Mouse (Mus musculus) ES-Bruce4 (cell line): ENCODE measurements around the gene Foxb2. TPM values are rescaled to one million over a fixed set of nuclear protein-coding genes. Genes with fewer than 3 reads are reported as not detected.
"Not testable (repeated sequence)": the region's sequence is repeated elsewhere in the genome, so short reads cannot be mapped to it uniquely, and the experiment has no call there.

Source experiments
- H3K27ac ChIP-seq: 2 replicates; pipeline ENCODE4 v1.5.1; 2012; ENCODE audit warnings: low read length, inconsistent platforms; ENCODE audit not compliant: insufficient read depth
- H3K27me3 ChIP-seq: 2 replicates; pipeline ENCODE4 v1.6.1; 2012; ENCODE audit warnings: mild to moderate bottlenecking, low read length, inconsistent platforms; ENCODE audit not compliant: control insufficient read depth, poor library complexity, insufficient read depth, severe bottlenecking
- H3K36me3 ChIP-seq: 2 replicates; pipeline ENCODE4 v1.6.1; 2012; ENCODE audit warnings: inconsistent platforms, mild to moderate bottlenecking, low read length, moderate library complexity; ENCODE audit not compliant: control insufficient read depth, poor library complexity, insufficient read depth, severe bottlenecking
- H3K4me1 ChIP-seq: one replicate; pipeline ENCODE4 v1.8.1; 2011; ENCODE audit warnings: low read length; ENCODE audit not compliant: control insufficient read depth, insufficient read depth
- H3K4me3 ChIP-seq: 2 replicates; pipeline ENCODE4 v1.5.1; 2011; ENCODE audit warnings: low read depth, mild to moderate bottlenecking, low read length
- H3K9ac ChIP-seq: 2 replicates; pipeline ENCODE4 v1.6.1; 2012; ENCODE audit warnings: low read depth, mild to moderate bottlenecking, inconsistent platforms; ENCODE audit not compliant: poor library complexity, severe bottlenecking
- H3K9me3 ChIP-seq: replicated peaks from 2 replicates; pipeline ENCODE4 v1.6.1; 2012; ENCODE audit warnings: mild to moderate bottlenecking, low read length, inconsistent platforms; ENCODE audit not compliant: control insufficient read depth, poor library complexity, insufficient read depth, severe bottlenecking
- CTCF ChIP-seq: IDR thresholded peaks from one replicate; pipeline ENCODE4 v1.8.1; 2011; ENCODE audit warnings: low read depth, low read length
- EP300 ChIP-seq: IDR thresholded peaks from 2 replicates; pipeline ENCODE4 v1.6.1; 2011; ENCODE audit warnings: low read depth, low read length; ENCODE audit not compliant: insufficient read depth
- POLR2A ChIP-seq: IDR thresholded peaks from one replicate; pipeline ENCODE4 v1.8.1; 2011; ENCODE audit warnings: low read length; ENCODE audit not compliant: insufficient read depth
- polyA plus RNA-seq: library from polyadenylated mRNA; stranded (reverse); fragments of >200 nt; gene quantifications from 2 replicates; pipeline ENCODE4 v1.2.4, GENCODE M21; 2011; ENCODE audit warnings: low read depth; ENCODE audit not compliant: missing spikeins, insufficient read depth, insufficient read length

Foxb2 gene
- polyA plus RNA-seq, 1 experiment, result not detected

GRCm38 (mm10) chr19:16870501-16871191 is 3.0 kb downstream of the Foxb2 start:
- Histone ChIP-seq H3K4me1 (no peaks in the 10 kb centered on the region), H3K4me3 (no peak overlapping the region), H3K27me3 (peaks cover 58% of the 10 kb centered on the region), H3K27ac (no peak overlapping the region), H3K36me3 (no peaks in the 10 kb centered on the region), H3K9ac (no peak overlapping the region), H3K9me3 (no peaks in the 10 kb centered on the region)
- TF ChIP-seq EP300 (no peak), POLR2A (no peak), CTCF (no peak)

DNA sequence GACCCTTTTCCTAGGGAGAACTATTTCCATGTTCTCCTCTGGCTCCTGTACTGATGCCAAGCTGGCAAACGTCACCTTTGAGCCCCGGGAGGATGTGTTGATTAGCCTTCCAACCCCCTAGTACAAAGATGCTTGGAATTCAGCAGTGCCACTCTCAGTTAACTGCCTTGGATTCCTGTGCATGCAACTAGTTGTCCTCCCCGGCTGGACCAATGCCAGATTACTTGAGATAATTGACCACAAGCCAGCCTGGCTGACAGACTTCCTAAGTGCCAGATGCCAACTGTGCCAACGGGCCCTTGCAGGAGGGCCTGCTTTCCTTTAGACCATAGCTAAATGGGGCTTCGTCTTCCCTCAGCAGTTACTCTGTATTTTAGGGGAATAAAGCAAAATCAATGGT is 5.1 kb downstream of the Foxb2 start:
- Histone ChIP-seq H3K9me3 (no peaks in the 10 kb centered on the region), H3K36me3 (no peaks in the 10 kb centered on the region), H3K4me1 (no peaks in the 10 kb centered on the region), H3K9ac (no peak overlapping the region), H3K27ac (no peak overlapping the region), H3K4me3 (no peak overlapping the region), H3K27me3 (peaks cover 39% of the 10 kb centered on the region)
- TF ChIP-seq CTCF, result no peak
- no peak for TF ChIP-seq EP300
- TF ChIP-seq POLR2A, result no peak

DNA sequence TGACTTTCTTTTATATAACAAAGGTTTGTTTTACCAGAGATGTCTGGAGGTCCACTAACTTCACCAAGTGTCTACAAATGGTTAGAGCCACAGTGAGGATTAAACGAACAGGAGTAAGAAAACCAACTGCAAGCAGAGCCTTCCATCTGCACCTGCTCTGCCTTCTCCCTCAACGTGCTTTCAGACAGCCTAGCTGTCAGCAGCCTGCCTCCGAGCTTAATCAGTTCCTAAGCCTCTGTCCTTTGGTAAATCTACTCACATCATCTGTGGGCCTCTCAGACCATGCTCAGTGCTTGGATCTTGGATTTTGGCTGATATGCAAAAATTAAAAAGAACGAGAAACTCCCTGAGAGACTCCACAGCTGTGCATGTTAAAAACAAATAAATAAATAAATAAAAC is 15.0 kb downstream of the Foxb2 start:
- H3K27ac ChIP-seq, result no peak overlapping the region
- no peak overlapping the region for H3K4me3 ChIP-seq
- no peaks in the 10 kb centered on the region; the same call in 1 of the 2 replicates for H3K27me3 ChIP-seq
- peaks cover 2% of the 10 kb centered on the region for H3K4me1 ChIP-seq
- H3K9ac ChIP-seq, result no peak overlapping the region
- no peaks in the 10 kb centered on the region for H3K36me3 ChIP-seq
- no peaks in the 10 kb centered on the region for H3K9me3 ChIP-seq
- no peak for TF ChIP-seq EP300
- TF ChIP-seq CTCF, result no peak
- TF ChIP-seq POLR2A, result no peak

- no peaks in the 10 kb centered on the region for H3K36me3 ChIP-seq
- no peaks in the 10 kb centered on the region for H3K9me3 ChIP-seq
- H3K27ac ChIP-seq, result no peak overlapping the region
- no peaks in the 10 kb centered on the region for H3K27me3 ChIP-seq
- no peak overlapping the region for H3K9ac ChIP-seq
- peaks cover 2% of the 10 kb centered on the region for H3K4me1 ChIP-seq
- TF ChIP-seq EP300, result peak; percentile 68
- no peak for TF ChIP-seq POLR2A
- H3K4me3 ChIP-seq, result no peak overlapping the region
Observed at GRCm38 (mm10) chr19:16856752-16857151, 16.9 kb downstream of the Foxb2 start.

DNA sequence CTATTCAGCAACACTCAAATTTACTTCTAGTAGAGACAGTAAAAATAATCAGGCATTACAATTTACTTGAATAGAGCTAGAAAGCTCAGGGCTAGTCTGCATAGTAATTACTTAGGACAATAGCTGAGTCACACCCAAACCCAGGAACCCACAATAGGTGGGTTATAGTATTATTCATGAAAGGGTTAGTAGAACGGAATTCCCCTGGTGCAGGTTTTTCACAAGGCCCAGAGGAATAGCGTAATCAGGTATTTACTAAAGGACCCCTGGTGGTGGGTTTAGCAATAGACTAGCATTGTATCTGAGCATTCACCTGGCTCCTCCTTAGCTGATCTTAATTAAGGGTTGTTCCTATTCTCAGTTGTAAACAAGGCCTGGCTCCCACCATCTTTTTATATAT is 29.5 kb downstream of the Foxb2 start:
- not testable (repeated sequence) for H3K9me3 ChIP-seq, H3K4me3 ChIP-seq, H3K4me1 ChIP-seq, H3K9ac ChIP-seq, H3K27me3 ChIP-seq, H3K27ac ChIP-seq, H3K36me3 ChIP-seq

- no peaks in the 10 kb centered on the region for H3K4me1 ChIP-seq
- no peak overlapping the region for H3K9ac ChIP-seq
- H3K36me3 ChIP-seq, result no peaks in the 10 kb centered on the region
- no peak overlapping the region for H3K4me3 ChIP-seq
- H3K27me3 ChIP-seq, result no peaks in the 10 kb centered on the region
- no peak overlapping the region for H3K27ac ChIP-seq
- peaks cover 2% of the 10 kb centered on the region; the same call in 1 of the 2 replicates for H3K9me3 ChIP-seq
- no peak for TF ChIP-seq EP300
- no peak for TF ChIP-seq POLR2A
- TF ChIP-seq CTCF, result no peak
Observed at GRCm38 (mm10) chr19:16841516-16842249, 31.9 kb downstream of the Foxb2 start.
